Mouse (Mus musculus) B cell, adult (primary cell): ENCODE data around the gene Yjefn3. TPM values are rescaled to one million over a fixed set of nuclear protein-coding genes. Genes with fewer than 3 reads are reported as not detected.

Experiments used
- total RNA-seq: library from RNA; stranded (reverse); gene quantifications from 4 replicates; pipeline ENCODE4 v1.2.4, GENCODE M21; 2023; ENCODE audit not compliant: inconsistent age

Yjefn3 gene
- total RNA-seq = 2.5 to 3.1 TPM in 2 of 4 replicates, not detected in the others

DNA sequence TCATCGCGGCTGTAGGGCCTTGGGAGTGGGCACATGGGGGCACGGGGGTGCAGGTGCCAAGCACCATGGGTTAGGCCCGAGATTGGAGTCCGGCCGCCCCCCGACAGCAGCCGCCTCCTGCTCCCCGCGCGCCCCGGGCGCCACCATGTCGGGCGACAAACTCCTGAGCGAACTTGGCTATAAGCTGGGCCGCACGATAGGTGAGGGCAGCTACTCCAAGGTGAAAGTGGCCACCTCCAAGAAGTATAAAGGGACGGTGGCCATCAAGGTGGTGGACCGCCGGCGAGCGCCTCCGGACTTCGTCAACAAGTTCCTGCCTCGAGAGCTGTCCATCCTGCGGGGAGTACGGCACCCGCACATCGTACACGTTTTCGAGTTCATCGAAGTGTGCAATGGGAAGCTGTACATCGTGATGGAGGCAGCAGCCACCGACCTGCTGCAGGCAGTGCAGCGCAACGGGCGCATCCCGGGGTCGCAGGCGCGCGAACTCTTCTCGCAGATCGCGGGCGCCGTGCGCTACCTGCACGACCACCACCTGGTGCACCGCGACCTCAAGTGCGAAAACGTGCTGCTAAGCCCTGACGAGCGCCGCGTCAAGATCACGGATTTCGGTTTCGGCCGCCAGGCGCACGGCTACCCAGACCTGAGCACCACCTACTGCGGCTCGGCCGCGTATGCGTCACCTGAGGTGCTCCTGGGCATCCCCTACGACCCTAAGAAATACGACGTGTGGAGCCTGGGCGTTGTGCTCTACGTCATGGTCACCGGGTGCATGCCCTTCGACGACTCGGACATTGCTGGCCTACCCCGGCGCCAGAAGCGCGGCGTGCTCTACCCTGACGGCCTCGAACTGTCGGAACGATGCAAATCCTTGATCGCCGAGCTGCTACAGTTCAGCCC, at the start of gene Yjefn3, which contains the start of the genes Tssk6 and Ndufa13:
Gene Yjefn3, minus strand, starts transcription at position 550 of the 900 bp plus-strand sequence.
Gene Tssk6, plus strand, starts transcription at position 22 of the 900 bp plus-strand sequence.
Gene Ndufa13, minus strand, starts transcription at position 396 of the 900 bp plus-strand sequence.

DNA sequence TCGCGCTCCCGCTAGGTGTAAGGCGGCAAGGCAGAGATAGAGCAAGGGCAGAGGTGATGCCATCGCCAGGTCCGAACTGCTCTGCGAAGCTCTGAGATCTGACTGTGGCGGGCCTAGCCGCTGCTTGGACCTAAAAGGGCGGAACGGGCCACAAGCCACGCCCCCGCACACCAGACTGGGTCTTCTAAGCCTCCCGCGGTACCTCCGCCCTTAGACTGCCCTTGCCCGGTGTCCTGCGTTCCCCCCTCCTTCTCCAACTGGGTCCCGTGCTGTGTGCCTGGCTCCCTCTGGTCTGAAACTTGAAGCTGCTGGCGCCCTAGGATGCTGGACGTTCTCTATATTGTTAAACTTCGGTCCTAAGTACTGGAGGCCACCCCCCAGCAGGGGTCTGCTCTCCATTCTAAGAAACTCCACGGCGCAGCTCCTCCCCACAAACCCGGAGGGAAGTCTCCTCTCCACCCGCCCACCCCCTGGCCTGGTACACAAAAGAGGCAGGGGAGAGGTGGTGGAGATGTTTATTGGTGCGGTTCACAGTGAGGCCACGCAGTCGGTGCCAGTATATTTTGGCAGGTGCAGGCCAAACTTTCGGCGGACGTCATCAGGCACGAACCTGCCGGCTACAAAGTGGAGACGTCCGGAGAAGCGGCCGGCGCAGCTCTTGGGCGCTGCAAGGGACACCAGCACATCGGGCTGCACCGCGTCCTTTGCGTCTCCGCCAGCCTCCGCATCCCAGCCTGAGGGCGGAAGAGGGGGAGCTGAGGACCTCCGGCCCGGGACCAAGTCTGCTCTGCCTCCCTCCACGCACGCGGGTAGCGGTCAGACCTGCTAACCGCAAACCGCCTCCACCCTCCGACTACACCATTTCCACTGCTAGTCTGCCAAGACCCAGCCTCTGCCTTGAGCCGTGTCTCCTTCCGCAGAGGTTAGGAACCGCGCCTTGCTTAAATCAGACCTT, 14.9 kb downstream of the Yjefn3 start, which contains the start of gene Cilp2:
Gene Cilp2, minus strand, starts transcription at position 399 of the 955 bp plus-strand sequence.

Other genes with a start within 250 kb of the Yjefn3 start
- 0.78 to 1.8 TPM (median 1.2 TPM) in 4 replicates for gene Zfp964, start 248.2 kb downstream of the Yjefn3 start, total RNA-seq
- gene Zfp869, start 192.0 kb downstream of the Yjefn3 start, total RNA-seq = 89.5 to 96.5 TPM (median 91.0 TPM) in 4 replicates
- gene Zfp963, start 152.7 kb downstream of the Yjefn3 start, total RNA-seq = 3.4 to 4.0 TPM (median 3.8 TPM) in 4 replicates
- 1.4 to 2.4 TPM (median 2.1 TPM) in 3 of 4 replicates, not detected in the other for gene Gm20422, start 127.8 kb downstream of the Yjefn3 start, total RNA-seq
- gene Atp13a1, start 111.5 kb downstream of the Yjefn3 start, total RNA-seq = 56.8 to 65.3 TPM (median 58.0 TPM) in 4 replicates
- gene Zfp866, start 111.5 kb downstream of the Yjefn3 start, total RNA-seq = 20.5 to 23.7 TPM (median 21.3 TPM) in 4 replicates
- gene Gmip, start 94.0 kb downstream of the Yjefn3 start, total RNA-seq = 407 to 426 TPM (median 414 TPM) in 4 replicates
- 6.2 to 7.4 TPM (median 6.7 TPM) in 4 replicates for gene Lpar2, start 80.3 kb downstream of the Yjefn3 start, total RNA-seq
- 6.1 to 8.6 TPM (median 7.4 TPM) in 4 replicates for gene Pbx4, start 70.2 kb downstream of the Yjefn3 start, total RNA-seq
- 0.16 TPM in 1 of 4 replicates, not detected in the others for gene Cilp2, start 15.0 kb downstream of the Yjefn3 start, total RNA-seq
- 0.67 to 1.2 TPM (median 0.78 TPM) in 4 replicates for gene Tssk6, start 528 bp downstream of the Yjefn3 start, total RNA-seq
- 46.3 to 55.9 TPM (median 52.5 TPM) in 4 replicates for gene Ndufa13, start 154 bp downstream of the Yjefn3 start, total RNA-seq
- gene Gatad2a, start 93.7 kb upstream of the Yjefn3 start, total RNA-seq = 95.7 to 102 TPM (median 98.3 TPM) in 4 replicates
- gene Mau2, start 140.0 kb upstream of the Yjefn3 start, total RNA-seq = 125 to 133 TPM (median 128 TPM) in 4 replicates
- gene Sugp1, start 140.1 kb upstream of the Yjefn3 start, total RNA-seq = 41.6 to 48.4 TPM (median 45.4 TPM) in 4 replicates
- 0.35 to 0.66 TPM in 2 of 4 replicates, not detected in the others for gene Tm6sf2, start 170.2 kb upstream of the Yjefn3 start, total RNA-seq
- gene Hapln4, start 180.7 kb upstream of the Yjefn3 start, total RNA-seq = not detected in 4 replicates
- gene Ncan, start 218.2 kb upstream of the Yjefn3 start, total RNA-seq = 0.13 to 0.24 TPM (median 0.20 TPM) in 4 replicates
- 22.5 to 33.6 TPM (median 27.3 TPM) in 4 replicates for gene Nr2c2ap, start 228.6 kb upstream of the Yjefn3 start, total RNA-seq
- gene Rfxank, start 236.4 kb upstream of the Yjefn3 start, total RNA-seq = 30.4 to 37.4 TPM (median 32.7 TPM) in 4 replicates
- 46.7 to 62.2 TPM (median 55.3 TPM) in 4 replicates for gene Borcs8, start 236.8 kb upstream of the Yjefn3 start, total RNA-seq
- 1.6 to 4.9 TPM (median 3.8 TPM) in 4 replicates for gene Mef2b, start 237.0 kb upstream of the Yjefn3 start, total RNA-seq